Mouse (Mus musculus) layer of hippocampus, adult 8-10 months (tissue): ENCODE measurements around the gene Bach2. TPM values are rescaled to one million over a fixed set of nuclear protein-coding genes. Genes with fewer than 3 reads are reported as not detected.

Source experiments
- DNase-seq, 2 experiments: peaks; one replicate each; pipeline ENCODE4 v3.0.0; 2022; ENCODE audit warnings: low spot score in 2 of 2
- total RNA-seq, 4 experiments: library from RNA; stranded (reverse); gene quantifications; 2 replicates each; pipeline ENCODE4 v1.2.4; 2022

Gene Bach2
- total RNA-seq, 4 experiments from 2014 or later = 15.1 to 17.9 (median 17.0) TPM

DNA sequence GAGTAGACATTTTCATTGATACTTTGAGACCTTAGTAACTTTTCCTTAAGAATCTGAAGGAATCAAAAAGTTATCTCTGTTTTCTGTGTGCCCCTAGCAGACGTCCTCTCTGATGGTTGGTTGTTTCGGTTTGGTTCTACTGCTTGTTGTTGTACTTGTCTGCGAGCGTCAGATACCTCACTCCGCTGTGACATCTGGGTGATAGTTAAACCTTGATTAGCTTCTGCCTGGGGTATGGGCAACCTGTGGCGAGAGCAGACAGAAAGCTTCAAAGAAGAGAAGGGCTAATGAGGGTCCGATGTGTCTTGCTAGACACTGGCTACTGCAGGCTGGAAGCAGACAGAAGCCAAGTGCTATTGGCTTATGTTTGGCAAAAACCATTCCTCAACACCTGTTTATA, 186.5 kb downstream of the Bach2 start:
- DNase-seq = no peak

DNA sequence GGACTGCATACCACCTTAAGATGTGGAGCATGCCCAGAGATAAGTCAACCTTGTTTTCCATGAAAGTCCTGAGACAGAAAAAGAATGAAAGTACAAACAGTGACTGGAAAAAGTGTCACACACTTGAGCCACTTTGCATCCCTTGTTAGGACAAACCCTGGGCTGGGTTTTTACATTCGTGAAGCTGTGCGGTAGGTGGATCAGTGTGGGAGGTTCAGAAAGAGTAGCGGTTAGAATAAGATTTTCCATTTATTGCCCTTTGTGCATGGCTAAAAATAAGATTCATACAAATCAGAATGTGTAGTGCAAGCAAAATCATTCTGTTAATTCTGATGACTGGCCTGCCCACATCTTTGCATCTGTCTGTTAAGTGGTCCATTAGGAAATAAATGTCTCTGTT, 187.0 kb downstream of the Bach2 start:
- DNase-seq = no peak

DNA sequence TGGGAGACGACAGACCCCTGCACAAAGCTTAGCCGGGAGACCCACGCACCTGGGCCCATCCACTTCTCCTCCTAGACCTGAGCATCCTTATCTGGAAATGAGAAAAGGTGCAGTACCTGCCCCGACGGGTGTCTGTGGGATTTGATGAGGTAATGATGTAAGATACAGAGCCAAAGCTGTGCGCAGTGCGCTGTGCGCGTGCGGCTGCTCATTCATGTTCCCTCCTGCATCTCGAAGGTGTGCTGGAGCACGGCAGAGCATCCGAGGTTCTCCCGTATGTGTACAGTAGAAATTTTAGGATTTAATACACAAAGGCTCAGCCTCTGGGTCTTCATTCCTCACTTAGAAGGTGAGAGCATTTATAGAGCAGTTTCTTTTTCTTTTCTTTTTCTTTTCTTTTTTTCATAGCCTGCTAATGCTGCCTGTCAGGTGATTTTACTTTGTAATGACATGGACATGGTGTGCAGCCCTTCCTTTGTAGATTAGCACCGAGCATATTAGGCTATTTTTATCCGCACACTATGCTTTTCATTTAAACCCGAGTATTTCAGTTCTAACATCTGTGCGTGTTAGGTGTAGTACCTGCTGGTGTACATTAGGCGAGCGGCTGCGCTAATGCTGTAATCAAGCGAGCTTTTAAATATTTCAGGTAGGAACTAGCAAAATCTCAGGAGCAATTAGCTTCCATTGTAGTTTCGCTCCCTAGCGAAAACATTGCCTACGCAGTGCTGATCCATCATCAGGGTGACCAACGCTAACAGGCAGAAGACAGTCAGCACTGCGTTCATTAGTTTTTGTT, 188.4 kb downstream of the Bach2 start:
- DNase-seq = no peak

DNA sequence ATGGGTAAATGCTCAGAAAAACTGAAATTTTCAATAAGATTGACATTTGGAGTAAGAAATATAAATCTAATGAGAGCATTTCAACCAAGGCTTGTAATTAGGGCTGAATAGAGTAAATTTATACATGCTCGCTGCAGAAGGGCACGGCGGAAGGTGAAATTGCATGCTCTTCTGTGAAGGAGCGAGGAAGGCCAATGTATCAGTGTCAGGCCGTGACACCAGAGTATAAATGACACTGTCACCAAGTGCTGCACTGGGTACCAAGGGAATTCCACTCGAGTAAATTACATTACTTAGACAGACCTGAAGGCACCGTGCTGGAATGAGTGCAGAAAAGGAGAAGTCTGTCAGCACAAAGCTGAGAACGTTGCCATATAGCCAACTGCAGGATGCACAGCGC, 190.1 kb downstream of the Bach2 start:
- DNase-seq = no peak

DNA sequence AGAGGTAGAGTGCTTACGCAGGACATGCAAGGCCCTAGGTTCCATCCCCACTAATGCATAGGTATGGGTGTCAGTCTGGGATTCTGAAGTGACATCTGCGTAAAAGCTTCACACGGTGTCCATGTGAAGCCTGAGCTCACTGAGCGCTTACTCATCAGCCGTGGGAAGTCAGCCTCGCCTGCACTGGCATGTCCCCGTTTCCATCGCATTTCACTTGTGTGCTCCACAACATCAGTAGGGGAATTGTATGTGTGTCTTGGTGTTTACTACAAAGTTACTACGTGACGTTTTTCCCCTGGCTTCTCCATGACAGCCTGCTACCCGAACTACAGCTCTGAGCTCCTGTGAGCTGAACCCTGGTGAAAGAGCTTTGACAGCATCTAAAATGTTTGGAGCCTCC, 191.5 kb downstream of the Bach2 start:
- no peak for DNase-seq

DNA sequence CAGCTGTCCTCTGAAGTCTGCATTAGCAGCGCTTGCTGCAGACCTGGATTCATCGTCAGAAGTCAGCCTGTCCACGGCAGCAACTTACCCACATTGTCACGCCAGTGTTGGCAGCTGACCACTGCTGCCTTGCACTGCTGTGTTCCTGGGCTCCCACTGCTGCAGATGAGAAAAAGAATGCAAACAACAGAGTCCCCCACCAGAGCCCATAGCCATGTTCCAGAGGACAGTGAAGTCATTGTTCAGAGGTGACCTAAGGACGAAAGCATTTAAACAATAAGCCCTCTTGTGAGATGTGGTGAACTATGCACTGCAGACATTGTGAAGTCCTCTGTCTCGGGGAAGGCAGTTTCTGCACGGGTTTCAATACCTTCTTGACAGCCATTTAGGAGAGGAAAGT, 192.4 kb downstream of the Bach2 start:
- peak; percentile 50 to 51 for DNase-seq

DNA sequence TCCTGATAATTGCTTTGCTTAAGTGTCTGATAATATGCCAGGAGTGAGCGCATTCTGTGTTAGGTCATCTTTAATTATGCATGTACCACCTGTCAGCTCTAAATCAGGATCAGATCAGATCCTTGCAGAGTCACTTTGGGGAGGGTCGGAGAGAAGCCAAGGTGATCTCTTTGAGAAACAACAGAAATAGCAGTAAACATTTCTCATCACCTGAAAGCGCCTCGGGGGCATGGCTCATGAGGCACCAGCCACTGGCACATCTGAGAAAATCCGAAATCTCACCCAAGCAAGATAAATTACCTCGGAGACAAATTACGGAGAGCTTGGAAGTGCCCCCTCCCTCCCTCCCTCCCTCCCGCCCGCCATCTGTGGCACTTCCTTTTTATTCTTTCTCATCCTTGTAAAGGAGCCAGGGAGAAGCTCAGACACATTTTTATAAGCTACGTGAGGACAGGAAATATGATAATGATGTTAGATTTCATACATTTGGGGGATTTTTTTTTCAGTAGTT, 193.7 kb downstream of the Bach2 start:
- DNase-seq = no peak

DNA sequence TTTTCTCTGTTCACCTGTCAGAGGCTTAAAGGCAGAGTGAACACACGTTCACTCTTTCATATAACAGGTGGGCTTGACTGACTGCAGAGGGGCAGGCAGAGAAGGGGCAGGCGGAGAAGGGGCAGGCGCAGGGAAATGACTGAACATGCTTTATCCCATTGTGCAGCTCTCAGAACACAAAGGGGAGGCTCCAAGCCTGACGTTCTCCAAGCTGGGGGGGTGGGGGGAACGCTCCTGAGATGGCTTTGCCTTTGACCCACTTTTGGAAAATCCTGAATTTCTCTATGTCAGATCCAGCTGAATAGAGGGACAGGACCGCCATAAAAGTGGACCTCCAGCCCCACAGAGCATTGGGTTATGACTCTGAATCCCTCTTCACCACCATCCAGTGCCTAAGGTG, 194.3 kb downstream of the Bach2 start:
- DNase-seq = no peak

DNA sequence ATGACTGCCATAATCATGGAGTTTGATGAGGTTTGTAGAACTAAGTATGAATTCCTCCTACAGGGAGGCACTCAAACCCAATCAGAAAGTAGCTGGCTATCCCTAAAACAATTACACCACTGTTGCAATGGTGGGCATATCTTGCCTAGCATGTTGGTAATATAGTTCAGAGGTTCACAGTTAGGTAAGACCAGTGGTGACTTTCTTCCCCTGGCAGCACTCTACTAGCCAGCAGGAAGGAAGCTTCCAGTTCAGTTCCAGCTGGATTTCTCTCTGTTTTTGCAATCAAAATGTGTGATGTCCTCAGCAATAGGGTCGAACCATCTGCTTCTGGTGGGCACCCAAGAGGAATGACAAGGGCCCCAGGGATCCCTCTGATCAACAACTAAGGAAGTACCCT, 196.0 kb downstream of the Bach2 start:
- DNase-seq = no peak

DNA sequence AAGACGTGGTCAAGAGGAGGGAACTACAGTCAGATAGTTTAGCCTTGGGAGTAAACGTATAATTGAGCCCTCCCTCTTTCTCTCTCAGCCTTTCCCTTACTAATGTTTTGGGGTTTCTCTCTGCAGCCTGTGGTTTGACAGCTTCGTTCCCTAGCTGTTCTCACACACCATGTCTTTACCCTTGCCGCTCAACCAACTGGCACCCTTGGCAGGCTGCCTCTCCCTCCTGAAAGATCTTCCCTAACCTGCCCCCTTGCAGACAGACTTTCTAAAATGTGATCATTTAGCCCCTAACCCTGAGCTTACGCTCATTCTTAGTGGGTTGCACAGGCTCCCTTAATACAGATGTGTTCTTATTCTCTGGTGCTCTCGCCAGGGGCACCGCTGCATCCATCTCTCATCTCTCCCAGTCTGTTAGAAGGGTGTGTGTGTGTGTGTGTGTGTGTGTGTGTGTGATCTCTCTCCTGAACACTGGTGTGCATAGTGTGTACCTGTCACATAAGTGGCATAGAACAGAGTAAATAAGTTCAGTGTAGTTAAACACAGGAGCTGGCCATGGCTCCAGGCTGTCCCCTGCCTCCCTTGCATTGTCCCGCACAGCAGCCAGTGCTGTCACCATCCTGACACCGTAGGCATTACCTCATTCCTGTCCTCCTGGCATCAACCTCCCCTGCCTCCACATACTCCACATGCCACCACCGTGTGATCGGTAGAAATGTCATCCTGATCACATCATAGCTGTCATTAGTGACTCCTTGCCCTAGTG, 201.6 kb downstream of the Bach2 start:
- DNase-seq = no peak

DNA sequence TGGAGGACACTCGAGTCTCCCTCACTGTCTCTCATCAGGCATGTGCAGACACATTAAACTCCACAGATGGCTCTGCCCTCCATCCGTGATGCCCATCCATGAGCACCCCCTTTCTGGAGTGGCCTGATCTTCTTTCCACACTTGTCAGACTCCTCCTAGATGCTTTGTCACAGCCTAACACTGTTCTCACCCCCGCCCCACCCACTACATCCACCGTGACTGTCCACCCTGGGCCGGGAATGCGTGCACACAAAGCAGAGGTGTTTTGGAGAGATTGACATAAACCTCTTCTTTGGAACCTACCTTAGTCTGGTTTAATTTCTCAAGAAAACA, 202.1 kb downstream of the Bach2 start:
- DNase-seq = no peak

DNA sequence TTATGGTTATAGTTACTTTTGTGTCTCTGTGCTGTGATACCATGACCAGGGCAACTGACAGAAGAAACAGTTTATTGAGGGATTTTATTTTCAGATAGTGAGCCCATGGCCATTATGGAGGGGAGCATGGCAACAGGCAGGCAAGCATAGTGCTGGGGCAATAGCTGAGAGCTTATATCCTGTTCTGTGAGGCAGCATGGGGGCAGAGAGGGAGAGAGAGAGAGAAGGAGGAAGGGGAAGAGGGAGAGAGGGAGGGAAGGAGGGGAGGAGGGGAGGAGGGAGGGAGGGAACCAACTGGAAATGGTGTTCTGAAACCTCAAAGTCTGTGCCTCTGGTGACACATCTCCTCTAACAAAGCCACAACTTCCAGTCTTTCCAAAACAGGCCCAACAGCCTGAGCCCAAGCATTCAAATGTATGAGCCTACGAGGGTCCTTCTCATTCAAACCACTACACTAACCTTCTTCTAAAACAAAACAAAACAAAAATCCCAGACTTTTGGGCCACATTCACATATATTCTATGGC, 206.1 kb downstream of the Bach2 start:
- no peak for DNase-seq

DNA sequence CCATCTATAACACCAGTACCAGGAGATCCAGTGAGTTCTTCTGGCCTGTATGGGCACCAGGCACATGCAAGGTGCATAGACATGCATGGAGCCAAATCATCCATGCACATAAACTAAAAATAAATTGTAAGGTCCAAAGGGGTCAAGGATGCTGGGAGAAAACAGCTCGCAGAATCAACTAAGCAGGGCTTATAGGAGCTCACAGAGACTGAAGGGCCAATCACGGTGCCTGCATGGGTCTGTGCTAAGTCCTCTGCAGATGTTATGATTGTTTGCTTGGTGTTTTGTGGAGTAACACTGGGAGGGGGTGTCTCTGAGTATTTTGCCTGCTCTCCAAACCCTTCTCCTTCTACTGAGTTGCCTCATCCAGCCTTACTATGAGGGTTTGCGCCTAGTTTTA, 209.2 kb downstream of the Bach2 start:
- no peak for DNase-seq

DNA sequence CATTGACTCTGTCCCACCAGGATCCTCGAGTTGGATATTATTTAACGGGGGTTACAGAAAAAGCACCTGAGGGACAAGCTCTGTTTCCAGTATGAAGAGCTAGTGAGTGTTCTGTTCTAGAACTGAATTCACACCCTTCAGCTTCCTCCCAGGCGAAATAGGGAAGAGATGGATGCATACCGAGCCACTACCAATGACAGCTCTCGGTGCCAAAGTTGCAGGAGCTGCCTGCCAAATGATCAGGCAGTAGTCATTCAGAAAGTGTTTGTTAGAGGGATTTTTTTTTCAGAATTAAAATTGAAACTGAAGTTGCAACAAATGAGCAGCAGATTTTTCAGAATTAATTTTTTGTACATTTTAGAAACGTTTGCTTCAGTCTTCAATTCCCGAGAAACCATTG, 223.4 kb downstream of the Bach2 start:
- DNase-seq = peak in 1 of 2 experiments; percentile 31

DNA sequence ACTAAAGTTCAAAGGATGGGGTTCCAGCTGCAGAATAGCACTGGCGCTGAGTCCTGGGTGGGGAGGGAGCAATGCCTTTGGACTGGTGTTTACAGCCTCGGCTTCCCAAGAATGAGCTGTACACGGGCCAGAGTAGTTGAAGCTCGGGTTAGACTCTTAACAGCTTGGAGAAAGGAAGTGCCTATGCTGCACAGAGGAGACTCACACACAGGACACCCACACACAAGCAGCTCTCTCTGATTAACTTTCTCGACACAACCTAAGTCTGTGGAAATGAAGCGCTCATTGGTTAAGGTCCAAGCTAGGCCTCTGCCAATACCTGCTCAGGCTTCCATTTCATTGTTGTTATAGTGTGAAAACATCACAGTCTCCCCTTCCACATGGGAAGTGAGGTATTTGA, 224.5 kb downstream of the Bach2 start:
- no peak for DNase-seq

DNA sequence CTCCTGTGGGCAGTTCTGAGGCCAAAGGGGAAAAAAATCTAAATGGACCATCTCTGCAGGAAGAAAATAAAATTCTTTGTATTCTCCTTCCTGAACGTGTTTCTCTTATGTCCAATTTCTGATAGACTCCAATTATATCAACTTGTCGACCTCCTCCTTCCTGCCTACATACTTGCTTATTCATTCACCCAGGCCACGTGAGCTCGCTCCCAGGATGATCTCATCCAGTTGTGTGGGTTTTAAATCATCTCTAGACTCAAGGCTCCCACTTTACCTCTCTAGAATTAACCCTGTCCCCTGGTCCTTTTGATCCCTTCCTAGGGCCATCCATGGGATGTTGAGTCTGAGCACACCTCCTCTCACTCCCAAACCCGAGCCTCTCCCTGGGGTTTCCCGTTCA, 225.9 kb downstream of the Bach2 start:
- no peak for DNase-seq

DNA sequence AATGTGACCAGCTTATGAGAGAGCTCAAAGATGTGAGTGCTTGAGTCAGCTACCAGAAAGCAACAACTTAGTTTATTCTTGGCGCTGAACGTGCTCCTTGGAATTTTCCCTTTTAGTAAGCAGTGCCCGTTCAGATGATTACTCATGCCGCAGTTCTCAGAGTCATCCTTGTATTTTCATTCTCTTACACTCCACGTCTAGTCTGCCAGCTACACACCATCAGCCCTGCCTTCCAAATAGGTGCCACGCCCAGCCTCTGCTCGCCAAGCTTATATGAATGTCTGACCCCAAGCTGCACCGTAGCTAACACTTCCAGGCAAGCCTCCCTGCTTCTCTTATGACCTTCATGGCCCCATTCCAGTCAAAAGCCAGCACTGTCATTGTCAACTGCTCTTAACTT, 227.4 kb downstream of the Bach2 start:
- no peak for DNase-seq

DNA sequence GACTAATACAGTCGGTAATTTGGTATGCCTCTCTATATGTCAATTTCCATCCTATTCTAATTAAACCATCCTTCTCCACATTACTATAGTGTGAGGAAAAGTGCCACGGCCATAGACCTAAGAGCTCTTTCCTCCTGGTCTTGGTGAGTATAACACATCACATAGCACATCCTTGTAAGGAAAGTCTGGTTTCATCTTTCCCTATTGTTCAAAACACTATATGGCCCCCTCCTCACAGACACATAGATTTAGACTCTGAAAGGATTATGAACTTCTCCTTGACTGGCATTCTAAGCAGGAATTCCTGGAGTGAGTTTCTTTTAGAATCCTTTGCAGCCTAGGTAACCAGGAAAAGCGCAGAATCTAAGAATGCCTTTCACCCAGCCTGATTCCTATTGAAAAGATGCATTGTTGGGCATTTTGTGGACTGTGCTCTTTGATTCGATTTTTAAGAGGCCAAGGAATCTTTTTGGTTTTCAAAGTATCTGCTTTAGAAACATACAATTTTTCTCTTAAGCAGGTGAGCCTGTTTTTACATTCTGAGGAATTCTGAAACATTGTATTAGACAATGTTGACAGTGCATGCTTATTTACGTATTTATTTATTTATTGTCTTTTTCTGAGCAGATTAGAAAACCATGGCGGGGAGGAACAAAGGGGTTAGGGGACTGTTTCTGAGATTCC, 239.5 kb downstream of the Bach2 start:
- DNase-seq = no peak

DNA sequence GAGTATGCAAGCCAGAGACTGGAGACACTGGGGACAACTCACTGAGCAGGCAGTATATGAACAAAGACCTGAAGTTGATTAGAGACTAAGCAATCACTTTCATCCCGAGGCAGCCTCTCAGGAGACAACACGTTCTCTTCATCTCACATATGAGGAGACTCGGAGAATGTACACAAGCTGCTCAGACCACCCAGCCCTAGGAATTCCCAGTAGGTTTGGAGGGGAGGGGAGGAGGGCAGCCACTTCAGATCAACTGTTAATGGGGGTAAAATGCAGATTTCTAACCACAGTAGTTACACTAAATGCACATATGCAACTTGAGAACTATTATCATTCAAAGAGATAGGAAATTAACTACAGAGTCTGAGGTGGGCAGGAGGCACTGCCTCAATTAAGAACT, 240.6 kb downstream of the Bach2 start:
- DNase-seq = no peak

DNA sequence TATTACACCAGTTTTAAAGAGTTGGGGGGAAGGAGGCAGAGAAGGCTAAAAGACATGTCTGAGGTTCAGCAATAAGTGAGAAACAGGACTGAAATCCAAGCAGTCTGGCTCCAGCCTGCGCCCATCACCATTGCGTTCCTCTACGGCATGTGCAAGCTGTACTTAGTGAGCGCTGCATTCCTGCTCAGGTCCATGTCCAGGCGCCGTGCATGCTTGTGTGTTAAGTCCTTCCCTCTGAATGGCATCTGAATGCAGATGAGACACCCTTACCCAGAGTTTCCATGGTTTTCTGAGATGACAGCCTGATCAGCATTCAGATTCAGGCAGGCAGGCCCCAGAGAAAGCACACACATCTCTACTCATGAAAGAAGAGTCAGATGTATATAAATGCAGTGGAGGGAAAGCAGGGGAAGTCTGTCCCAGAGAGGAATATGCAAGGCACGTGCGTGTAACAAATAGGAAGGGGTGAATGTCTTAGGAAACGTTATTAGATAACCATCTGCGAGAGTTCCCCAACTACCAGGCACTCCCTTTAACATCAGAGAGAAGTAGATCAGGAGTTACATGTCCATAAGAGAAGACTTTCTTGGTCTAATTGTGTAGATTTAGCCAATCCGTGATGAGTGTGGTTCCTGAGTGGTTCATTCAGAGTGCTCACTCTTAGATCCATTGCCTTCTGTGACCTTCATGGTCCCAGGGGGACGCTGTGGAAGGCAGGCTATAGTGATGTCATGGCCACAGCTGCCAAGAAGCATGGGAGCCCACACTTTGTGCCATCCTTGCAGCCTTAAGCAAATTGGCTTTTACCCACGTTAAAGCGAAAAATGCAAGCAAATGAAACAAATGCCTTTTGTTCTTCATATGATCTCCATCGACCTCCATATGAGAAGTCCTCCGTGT, 241.4 kb downstream of the Bach2 start:
- DNase-seq = no peak
